Mouse (Mus musculus): ENCODE data around the gene Lclat1.

Gene Lclat1

DNA sequence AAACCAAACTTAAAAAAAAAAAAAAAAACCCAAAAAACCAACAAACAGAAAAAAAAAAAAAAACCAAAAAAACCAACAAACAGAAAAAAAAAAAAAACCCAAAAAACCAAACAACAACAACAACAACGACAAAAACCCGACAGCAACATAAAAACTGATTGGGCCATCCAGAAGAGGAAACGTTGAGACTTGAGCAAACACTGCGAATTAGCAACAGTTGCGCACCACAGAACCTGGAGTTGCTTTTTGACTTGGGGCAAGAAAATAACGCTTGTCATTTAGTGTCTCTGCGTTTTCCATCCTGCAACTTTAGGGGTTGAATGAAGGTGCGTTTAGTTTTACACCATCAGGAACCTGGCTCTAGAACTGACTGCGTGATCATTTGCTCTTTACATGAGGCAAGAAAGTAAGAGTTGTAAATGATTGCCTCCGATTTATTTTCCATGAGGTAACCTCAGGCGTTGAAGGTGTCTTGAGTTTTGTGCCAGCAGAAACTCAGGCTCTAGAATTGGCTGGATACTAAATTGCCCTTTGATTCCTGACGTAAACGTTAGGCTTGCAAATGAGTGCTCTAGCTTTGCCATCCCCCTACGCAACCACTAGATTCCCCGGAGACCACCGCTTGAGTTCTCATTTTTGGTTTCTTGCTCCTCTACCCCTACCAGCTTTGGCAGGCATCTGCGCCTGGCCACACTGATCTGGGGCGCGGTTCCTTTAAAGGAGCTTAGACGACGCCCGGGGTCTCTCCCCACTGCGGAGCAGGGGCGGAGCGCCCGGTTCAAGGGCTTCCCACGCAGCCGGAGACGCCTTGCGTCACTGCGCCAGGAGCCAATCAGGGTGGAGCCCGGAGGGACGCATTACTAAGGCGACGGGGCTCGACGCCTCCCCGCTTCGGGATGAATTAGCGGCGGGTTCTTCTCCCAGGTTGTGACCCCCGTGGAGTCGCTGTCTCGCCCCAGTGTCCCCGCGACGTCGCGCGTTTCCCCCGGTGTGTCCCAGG, at the start of gene Lclat1:
Gene Lclat1, plus strand, starts transcription at position 828 of the 1,000 bp plus-strand sequence.
- no peak for DNase-seq (ENCODE audit: extremely low read depth, low read depth, low spot score)

DNA sequence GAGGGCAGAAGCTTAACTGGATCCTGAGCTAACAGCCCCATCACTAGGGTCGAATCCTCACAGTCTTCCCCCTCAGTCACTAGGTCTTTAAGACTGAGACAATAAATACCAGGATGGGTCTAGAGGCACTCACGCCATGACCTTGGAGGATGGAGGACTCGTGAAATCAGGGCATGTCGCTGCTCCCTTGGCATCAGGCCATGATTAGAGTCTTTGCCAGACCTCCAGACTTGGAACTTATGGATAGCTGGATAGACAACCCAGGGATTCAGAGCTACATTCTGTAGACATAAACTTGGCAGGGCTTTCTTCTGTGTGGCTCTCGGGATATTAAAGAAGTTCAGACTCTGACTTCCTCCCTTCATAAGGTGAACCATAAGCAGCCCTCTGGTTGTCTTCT, 49.5 kb upstream of the Lclat1 start:
- DNase-seq (ENCODE audit: extremely low read depth, low read depth, low spot score): no peak

DNA sequence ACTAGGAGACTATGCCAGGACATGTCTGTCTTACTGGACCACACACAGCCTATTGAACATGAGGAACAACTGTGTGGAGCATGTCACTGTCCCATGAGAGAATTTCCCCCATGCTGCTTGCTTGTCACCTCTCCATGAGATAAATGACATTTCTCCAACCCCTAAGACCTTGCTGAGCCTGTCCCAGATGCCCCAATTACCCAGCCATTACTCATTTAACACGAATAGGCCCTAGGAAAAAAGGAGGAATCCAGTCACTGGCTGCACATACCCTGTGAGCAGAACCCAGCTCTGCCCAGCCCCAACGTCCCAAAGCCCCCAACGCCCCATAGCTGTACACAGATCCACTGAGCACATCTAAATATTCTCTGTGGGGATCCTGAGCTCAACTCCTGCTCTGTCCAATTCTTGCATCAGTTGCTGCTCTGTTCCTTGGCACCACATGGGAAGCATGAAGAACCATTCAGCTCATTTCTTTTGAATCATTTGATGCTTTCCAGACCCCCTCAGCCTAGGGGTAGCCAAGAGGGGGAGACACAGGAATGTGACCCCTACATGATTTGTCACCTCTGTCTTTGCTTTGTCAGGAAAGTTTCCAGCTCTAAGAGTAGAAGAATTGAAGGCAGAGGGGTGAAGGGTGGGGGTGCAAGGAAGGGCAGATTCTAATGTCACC, 47.4 kb upstream of the Lclat1 start:
- no peak for DNase-seq (ENCODE audit: extremely low read depth, low read depth, low spot score)

DNA sequence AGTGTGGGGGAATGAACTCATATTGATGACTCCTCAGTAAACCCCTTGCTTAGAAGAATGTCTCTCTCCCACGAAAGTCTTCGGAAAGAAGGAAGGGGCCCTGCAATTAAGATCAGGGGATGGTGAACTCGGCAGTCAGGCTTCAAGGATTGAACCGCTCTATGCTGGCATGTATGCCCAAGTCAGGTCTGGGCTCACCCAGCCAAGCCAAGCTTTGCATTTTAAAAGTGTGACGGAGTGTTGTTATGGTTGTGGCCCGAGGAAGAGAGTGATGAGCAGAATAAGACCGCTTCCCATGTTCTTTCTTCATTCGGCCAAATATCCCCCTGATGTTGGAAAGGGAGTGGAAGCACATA, 46.9 kb upstream of the Lclat1 start:
- DNase-seq (ENCODE audit: extremely low read depth, low read depth, low spot score): no peak

DNA sequence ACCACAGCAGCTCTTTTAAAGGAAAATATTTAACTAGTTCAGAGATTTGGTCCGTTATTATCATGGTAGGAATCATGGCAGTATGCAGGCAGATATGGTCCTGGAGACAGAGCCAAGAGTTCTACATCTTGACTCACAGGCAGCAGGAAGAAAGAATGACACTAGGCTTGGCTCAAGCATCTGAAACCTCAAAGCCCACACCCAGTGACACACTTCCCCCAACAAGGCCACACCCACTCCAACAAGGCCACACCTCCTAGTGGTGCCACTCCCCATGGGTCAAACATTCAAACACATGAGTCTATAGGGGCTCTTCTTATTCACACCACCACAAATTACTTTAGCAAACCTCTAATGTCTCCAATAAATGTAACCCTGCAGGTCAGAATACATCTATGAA, 45.1 kb upstream of the Lclat1 start:
- DNase-seq (ENCODE audit: extremely low read depth, low read depth, low spot score): no peak

DNA sequence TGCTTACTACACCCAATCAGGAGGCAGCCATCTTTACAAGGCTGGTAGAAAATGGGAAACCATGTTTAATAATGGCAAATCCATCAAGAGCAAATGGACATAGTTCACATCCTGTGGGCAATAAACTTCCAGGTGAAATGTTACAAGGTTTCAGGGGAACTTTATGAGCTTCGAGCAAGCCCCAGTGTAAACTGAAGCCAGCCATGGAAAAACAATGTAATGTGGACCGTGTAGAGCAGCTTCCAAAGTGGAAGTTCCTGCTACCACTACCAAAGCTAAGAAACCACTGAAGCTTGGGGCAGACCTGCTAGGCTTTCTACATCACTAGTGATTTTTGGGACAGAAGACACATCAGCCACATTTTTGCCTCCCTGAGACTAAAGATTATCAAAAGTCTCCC, 44.5 kb upstream of the Lclat1 start:
- DNase-seq (ENCODE audit: extremely low read depth, low read depth, low spot score): no peak

DNA sequence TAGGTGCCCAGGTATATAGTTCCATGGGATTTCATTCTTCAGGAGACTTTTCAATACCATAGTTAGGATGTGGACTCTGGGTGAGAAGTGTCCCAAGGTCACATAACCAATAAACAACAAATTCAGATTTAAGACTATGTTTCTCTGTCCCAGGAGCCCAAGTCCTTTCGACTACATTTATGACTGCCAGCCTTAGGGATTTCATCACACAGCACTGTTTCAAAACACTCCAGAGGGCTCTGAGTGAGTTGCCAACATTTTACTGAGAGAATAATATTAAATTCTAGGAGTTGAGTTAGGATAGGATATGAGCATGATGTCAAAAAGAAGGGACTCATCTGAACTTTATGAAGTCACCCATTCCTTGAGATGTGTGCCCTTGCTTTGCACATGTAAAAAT, 44.0 kb upstream of the Lclat1 start:
- DNase-seq (ENCODE audit: extremely low read depth, low read depth, low spot score): no peak

DNA sequence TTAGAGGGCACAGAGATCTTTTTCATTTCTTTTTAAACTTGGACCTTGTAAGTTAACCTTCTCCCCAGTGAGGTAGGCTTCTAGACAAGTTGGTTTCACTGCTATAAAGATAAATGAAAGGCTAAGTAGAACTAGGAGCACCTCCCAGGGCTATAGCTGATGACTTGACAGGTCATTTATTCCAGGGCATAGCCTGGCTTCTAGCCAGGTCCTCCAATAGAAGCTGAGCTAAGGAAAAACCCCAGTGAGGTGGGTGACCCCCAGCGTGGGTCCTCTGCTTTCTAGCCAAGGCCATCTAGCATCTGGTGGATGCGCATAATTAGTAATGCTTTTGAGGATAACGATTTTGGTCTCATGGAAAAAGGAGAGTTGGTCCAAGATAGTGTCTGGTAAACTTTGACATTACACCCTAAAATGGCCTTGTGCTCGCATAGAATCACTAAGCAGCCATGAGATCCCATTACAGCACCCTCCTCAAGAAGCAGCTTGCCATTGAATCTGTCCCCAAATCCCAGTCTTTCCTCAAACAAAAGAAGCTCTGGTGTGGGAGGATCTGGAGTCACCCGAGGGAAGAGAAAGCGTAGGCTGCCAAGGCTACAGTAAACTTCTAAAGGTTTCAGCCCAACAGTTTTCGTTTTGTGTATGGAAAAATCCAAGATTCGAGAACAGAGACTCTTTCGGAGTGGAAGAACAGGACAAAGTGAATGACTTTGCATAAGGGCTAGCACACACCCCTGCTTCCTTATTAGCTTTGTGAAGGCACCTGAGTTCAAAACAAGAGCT, 41.2 kb upstream of the Lclat1 start:
- no peak for DNase-seq (ENCODE audit: extremely low read depth, low read depth, low spot score)

DNA sequence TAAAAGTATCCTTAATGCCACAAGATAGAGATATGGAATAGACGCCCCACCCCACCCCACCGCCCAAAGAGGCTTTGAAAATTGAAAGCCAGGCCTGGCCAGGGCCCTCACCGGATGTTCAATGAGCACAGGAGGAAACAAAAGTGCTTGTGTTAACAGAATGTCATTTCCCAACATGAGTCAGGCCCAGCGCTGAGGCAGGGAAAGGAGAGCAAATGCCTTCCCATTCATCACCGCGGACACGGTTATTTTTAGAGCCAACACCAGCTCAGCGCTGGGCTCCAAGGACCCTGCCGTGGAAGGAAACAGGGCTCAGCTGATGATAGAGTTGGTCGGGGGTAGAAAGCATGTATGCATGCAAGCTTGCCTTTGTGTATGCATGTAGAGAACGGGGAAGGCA, 40.4 kb upstream of the Lclat1 start:
- DNase-seq (ENCODE audit: extremely low read depth, low read depth, low spot score): no peak

DNA sequence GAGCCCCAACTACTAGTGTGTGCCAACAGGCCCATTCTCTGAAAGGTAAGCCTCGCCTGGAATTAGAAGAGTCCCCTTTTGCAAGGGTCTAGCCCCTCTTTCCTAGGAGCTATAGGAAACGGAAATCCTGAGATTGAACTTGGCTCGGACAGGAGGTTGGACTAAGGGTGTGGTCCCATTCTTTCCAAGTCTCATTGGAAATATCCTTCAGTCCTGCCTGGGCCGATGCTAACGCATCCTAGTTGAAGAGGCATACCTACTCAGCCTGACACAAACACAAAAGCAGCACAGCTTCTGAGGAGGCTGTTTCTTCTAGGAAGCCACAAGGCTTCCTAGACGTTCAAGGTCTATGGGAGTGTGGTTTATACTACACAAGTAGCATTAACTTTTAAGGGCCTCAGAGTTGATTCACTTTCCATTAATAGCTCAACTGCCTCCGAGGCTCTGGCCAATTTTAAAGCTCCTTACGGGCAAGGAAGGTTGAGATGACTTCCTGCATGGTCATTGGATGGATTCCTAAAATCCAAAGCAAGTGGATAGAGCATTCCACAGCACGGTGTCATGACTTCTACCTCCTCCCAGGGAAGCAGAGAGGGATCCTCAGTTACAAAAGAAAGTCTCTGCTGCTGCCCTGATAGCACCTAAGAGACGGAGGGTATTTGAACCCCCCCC, 39.3 kb upstream of the Lclat1 start:
- DNase-seq (ENCODE audit: extremely low read depth, low read depth, low spot score): no peak

DNA sequence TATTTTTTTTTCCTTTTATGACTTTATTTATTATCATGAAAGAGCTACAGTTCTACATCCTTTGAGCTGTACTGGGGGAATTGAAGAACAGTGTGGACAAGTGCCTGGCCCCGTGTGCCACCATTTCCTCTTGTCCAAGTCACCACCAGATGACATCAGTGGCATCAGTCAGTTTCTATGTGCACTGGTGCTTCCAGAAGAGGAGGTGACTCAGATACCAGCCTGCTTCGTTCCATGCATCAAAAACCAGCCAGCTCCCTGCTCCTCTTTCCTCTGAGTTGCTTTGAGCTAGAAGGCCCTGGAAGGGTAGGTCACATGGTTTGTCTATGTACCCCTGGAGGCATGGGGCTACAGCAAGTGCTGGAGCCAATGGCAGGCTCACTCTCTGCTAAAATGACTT, 37.3 kb upstream of the Lclat1 start:
- no peak for DNase-seq (ENCODE audit: extremely low read depth, low read depth, low spot score)

DNA sequence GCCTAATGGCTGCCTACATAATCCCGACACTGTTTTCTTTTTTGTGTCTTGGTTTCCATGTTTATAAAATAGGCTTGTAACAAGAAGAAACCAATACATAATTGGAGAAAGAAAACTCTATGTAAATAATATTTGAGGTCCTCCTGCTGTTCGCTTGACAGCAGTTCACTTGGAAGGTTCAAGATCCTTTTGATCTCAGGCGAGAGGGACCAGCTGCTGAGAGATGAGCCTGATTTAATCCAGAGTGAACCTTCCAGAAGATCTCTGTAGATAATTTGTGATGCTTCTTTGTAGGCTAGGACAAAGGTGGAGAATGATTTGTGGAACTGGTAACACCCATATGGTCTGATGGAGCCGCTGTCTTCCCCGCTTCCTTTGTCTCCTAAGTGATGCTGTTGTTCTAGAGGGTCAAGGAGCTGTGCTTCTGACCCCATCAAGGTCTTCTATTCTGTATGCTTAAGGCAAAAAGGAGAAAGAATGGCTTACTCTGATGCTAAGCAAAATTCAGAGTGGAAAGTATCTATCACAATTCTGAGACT, 36.0 kb upstream of the Lclat1 start:
- DNase-seq (ENCODE audit: extremely low read depth, low read depth, low spot score): no peak

DNA sequence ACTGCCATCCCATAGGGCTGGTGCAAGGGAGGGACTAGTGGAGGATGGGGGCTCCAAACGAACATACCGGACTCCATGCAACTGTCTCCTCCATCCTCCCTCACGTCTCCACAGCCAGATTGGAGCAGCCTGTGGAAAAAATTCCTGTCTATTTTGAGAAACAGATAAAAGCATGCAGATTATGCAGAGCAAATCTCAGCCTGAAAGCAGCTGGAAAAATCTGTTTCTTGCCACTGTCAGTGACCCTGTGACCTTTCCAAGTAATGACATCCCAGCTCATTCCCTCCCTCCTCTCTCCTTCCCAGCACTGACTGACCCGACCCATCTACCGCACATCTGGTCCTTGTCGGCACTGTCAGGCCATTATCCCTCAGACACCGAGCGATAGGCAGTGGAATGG, 35.5 kb upstream of the Lclat1 start:
- no peak for DNase-seq (ENCODE audit: extremely low read depth, low read depth, low spot score)

DNA sequence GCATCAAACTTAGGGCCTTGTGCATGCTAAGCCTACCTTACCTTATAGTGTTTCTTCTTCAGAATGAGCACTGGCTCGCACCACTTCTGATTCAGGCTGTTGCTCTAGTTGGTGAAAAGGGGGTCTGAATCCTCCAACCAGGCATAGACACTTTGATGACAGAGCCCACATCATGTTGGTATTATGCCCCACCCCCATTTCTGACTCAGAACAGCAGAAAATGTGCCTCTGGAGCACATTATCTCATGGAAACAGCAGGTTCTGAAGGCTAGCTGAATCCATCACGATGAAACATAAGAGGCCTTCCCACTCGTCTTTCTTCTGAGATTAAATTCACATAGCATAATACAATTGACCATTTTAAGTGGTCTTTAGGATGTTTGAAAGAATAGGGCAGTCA, 33.2 kb upstream of the Lclat1 start:
- DNase-seq (ENCODE audit: extremely low read depth, low read depth, low spot score): no peak

DNA sequence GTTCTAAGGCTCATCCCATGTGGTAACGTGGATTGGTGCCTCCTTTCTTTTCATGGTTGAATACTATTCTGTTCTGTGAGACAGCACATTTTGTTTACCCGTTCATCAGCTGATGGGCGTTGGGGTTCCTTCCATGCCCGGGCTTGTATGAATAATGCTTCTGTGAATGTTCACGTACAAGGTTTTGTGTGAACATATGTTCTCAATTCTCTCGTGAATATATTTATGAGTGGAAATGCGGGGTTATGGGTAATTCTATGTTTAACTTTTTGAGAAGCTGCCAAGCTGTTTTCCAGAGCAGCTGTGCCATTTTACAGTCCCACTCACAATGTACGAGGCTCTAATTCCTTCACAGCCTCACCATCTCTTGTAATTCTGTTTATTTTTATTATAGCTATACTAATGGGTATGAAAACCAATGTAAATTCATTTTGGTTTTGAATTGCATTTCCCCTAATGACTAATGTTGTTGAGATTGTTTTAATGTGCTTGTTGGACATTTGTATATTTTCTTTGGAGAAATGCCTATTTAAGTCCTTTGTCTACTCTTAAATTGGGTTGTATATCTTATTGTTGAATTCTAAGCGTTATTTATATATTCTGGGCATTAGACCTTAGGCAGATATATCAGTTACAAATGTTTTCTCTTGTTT, 32.4 kb upstream of the Lclat1 start:
- no peak for DNase-seq (ENCODE audit: extremely low read depth, low read depth, low spot score)

DNA sequence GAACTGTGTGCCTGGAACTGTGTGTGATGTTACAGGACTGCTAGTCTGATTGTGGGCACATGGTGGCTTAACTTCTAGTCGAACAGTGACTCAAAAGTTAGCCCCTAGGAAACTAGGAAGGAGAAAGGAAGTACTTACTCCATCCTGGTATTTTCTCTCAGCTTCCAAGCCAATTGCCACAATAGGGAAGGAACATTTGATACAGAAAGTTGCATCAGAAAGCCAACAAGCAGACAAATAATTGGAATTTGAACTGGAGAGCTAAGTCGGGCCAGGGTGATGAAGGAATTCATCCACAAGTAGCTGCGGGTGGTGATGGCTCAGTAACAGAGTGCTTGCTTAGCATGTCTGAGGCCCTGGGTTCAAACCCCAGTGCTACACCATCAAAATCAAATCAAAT, 30.1 kb upstream of the Lclat1 start:
- DNase-seq (ENCODE audit: extremely low read depth, low read depth, low spot score): no peak

DNA sequence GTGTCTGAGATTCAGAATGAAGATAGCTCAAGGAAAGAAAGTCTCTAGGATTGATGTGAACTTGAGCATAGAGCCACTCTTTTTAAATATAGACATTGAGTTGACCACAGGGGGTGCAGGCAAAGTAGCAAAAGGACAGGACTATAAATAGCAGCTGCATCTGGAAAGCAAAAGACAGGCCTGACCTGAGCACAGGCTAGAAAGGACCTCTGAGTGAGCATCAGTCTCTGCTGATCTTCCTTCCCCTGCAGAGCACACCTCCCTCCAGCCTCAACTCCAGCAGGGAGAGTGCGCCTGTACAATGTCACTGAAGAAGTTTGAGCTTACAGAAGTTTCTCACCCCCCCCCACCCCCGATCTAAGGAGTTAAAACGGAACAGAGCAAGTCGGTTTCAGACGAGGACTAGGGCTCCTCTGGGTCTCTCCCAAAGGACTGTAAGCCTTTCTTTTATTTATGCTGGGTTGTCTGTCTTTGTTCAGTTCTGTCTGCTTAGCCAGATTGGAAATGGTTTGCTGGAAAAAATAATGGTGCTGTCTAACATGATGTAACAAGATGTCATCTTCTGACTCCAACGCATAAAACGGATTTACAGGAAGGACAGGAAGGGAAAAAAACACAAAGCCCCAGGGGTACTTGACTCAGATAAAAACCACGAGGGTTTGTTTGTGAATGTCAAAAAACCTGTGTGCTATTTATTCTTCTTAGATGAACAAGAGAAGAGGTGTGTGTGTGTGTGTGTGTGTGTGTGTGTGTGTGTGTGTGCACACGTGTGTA, 26.2 kb upstream of the Lclat1 start:
- DNase-seq (ENCODE audit: extremely low read depth, low read depth, low spot score): no peak

DNA sequence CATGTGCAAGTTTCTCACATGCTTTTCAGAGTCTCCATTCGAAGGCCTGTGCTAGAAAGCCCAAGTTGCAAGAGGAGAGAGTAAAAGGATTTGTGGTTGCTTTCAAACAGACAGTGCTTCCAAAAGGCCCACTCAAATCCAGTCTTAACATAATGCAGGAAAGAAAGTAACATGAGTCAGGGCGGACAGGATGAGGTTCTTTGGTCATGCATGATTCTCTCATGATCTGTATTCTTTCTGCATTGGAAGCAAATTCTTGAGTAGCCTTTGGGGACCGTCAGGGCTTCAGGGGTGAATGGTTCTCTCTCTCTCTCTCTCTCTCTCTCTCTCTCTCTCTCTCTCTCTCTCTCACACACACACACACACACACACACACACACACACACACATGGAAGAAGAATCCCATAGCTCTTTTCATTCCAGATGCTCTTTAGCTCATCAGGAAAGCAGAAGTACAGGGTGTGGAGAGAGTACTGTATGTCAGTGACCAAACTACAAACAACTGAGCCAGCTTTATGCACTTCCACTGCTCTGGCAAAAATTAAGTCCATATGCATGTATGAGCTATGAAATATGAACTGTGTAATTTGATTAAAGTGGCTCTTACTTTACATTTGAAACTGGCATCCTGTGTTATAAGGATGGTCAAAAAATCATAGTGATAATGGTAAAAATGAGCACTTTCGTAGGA, 25.1 kb upstream of the Lclat1 start:
- no peak for DNase-seq (ENCODE audit: extremely low read depth, low read depth, low spot score)
